Mouse (Mus musculus) layer of hippocampus, adult 18-20 months (tissue): ENCODE data around the gene Ninj1. TPM values are rescaled to one million over a fixed set of nuclear protein-coding genes. Genes with fewer than 3 reads are reported as not detected.

Experiments
- DNase-seq, 2 experiments: peaks; one replicate each; pipeline ENCODE4 v3.0.0; 2022; ENCODE audit warnings: low spot score in 2 of 2
- total RNA-seq, 2 experiments: library from RNA; stranded (reverse); gene quantifications; 2 replicates each; pipeline ENCODE4 v1.2.3; 2021

Ninj1 gene
- total RNA-seq, 2 experiments from 2014 or later: 19.5 to 19.9 TPM

DNA sequence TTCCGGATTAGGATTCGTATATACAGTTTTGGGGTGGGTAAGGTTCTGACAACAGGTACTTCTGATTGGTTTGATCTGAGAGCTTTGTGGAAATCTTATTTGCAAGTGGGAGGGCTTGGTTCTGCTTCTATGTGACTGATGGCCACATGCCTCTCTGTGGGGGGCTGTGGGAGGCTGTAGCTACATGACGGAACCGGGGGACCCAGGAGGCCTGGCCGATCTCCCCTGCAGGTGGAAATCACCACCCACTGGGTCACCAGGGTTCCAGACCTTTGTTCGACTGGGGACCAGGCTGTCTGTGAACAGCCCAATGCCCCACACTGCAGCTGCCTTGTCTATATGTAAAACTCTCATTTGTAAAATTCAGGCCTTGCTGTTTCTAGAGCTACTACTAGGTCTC is 37.4 kb downstream of the Ninj1 start:
- no peak for DNase-seq

DNA sequence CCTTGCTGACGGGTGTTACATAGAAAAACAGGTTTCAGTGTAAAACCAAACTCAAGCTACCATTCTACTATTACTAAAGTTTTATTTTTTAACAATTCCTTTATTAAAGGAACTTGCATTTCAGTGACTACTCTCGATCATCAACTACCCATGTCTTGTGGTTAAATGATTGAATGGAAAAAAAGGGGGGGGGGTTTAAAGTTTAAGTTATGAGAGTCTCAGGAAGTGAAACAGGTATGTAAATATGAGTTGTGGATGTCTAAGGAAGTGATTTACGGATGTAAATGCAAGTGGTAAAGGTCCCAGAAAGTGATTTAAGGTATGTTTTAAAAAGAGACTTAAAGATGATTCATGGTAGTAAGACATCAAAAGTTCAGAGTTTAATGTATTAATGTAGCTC is 37.9 kb downstream of the Ninj1 start:
- DNase-seq: no peak

DNA sequence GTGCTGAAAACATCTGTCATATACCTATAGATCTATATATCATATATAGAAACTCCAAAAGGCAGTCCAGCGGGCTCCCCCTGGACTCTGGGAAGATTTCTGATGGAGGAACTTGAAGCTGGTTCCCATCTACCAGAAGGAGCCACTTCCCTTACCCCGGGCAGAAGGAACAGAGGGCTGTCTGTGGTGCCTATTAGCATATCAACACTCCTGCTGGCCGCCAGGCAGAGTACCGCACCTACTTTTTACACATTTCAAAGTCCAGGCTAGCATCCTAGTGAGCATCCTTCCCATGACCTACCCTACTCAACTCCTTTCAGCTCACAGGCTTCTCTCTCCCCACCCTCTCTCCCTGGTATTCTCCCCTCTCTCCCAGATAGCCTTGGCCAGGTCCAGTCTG is 38.3 kb downstream of the Ninj1 start:
- DNase-seq: no peak

DNA sequence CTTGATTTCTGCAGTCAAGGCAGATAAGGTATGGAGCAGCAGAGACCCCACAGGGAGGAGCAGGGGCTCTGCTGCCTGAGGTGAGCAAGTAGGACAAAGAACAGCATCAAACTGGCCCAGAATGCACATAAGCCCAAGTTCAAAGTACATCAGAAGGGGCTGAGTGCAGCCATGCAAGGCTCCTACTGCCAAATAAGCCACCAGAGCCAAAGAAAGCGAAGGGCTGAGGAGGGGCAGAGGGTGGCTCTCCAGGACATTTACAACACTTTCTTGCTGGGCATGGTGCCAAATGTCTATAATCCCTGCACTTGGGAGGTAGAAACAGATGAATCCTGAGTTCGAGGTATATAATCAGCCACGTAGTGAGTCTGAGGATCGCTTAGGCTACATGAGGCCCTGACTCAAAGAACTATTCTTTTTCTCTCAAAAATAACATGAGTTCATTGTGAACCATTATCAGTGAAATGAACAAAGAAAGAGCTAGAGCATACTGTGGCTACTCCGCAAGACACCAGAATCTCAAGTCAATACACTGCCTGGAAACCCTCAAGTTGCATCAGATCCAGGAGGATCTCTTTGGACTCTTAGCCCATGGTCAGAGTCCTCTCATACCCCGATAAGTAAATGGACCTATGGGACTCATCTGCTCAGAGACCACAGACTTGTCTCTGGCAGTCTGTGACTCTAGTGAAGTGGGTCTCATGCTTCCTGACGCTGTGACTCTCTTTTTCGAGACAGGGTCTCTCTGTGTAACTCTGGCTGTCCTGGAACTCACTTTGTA is 46.7 kb downstream of the Ninj1 start:
- no peak for DNase-seq

DNA sequence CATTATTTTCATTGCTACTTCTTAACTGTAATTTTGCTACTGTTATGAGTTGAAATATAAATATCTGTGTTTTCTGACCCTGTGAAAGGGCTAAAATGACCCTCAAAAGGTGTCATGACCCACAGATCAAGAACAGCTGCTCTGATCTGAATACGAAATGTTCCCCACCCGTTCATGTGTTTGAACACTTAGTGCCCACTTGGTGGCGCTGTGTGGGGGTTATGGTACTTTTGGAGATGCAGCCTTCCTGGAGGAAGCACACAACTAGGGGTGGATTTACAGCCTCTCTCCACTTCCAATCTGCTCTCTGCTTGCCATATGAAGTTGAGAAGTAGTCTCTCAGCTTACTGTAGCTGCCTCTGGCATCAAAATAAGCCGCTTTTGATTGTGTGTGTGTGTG is 47.4 kb downstream of the Ninj1 start:
- DNase-seq: no peak

DNA sequence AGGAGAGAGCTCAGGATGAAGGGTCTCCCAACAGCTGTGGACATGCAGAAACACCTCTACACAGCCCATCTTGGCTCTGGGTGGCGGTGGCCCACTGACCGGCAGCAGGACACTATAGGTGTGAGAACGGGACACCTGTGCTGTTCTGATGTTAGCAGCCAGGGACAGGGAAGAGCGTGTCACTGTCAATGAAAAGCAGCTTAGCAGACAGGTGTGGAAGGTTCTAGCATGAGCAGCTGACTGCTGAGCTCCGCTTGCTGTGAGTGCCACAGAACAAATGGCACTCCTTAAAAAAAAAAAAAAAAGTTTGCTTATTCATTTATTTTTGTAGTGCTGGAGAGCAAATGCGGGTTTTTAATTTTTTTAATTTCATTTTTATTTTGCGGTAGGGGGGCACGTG is 50.3 kb downstream of the Ninj1 start:
- DNase-seq: no peak

DNA sequence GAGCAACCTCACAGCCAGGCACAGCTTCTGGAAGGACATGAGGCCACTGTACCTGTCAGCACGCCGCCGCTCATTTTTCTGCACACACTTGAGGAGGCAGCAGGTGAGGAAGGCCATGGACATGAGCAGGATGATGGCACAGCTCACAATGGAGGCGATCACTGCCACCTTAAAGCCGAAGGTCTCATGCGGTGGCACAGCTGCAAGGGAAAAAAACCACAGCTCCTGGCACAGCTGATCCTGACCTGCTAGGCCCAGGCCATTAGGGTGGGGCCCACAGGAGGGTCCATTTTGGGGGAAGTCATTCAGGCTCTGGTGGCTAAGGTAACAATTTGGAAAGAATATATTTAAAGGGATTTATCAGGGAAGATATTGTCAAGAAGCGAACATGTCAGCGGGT is 51.5 kb downstream of the Ninj1 start:
- no peak for DNase-seq

DNA sequence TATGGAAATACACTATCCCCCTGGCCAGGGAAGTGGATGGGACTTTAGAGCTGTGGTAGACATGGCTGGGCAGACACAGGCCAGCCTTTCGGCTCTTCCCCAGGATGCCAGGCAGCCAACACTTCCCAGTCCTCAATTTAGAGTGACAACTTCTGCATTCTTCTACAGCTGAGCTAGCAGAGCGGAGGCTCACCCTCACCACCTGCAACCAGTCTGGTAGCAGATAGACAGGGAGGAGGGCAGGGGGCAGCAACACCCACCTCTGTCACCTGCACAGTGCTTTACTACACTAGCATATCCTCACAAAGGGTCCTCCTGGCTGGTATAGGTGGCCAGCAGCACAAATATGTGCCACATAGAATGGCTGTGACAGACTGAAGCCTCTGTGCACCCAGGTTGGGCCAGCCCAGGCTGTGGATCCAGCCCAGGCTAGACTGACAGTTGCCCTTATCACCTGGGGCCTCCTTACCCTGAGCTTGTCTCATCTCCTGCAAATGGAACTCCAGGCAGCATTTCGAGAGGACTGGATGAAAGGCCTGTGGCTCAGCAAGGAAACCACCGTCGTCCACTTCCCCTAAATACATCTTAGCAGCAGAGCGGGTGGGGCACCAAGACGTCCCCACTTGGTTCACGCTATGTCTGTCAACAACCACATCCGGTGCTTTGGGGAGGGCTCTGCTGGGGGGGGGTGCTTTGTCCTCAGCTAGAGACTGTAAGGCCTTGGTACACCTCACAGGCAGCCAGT is 55.2 kb downstream of the Ninj1 start:
- no peak for DNase-seq

DNA sequence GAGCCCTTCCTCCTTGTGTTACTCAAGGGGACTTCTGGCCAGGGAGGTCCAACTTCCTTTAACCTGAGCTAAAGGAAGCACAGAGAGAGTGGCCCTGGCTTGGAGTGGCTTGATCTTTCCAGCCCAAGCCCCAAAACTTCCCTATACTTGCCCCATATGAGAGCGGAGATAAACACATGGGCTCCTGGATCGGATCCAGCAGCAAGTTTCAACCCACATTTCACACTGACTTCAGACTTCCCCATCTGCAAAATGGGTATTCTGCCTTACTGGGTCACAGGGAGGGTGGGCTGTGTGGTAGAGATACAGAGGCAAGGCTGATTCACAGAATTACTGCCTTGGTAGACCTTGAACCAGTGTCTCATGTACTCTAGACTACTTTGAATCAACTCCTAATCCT is 56.2 kb downstream of the Ninj1 start:
- DNase-seq: no peak

DNA sequence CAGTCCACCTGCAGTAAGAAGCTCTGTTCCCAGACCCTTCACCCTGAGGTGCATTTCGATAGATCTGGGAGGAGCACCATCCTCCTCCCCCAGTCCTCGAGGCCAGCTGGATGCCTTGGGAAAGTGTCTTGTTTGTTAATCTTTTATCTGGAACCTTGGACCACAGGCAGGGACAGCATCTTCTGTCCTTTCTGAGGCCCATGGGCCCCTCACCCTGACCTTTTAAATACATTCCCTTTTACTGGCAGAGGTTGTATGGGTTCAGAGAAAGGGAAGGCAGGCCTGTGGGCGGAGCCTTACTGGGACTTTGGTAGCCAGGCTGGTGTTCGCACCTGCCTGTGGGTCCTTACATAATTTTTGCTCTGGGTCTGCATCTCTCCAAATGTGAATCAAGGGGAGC is 58.0 kb downstream of the Ninj1 start:
- DNase-seq: no peak

Other genes starting within 250 kb of the Ninj1 start
- 100 to 1,000 TPM; 112 to 113 TPM for gene Fam120a, start 219.5 kb upstream of the Ninj1 start, total RNA-seq
- gene Wnk2, start 39.5 kb upstream of the Ninj1 start, total RNA-seq: 100 to 1,000 TPM; 100 to 103 TPM
- gene Card19, start 28.6 kb downstream of the Ninj1 start, total RNA-seq: 10 to 100 TPM; 11.8 to 13.0 TPM
- 1 to 10 TPM; 1.9 to 2.2 TPM for gene Susd3, start 61.2 kb downstream of the Ninj1 start, total RNA-seq
- gene Fgd3, start 132.8 kb downstream of the Ninj1 start, total RNA-seq: 1 to 10 TPM; 6.1 to 6.5 TPM
- gene Bicd2, start 154.1 kb downstream of the Ninj1 start, total RNA-seq: 10 to 100 TPM; 53.4 to 54.2 TPM
- 10 to 100 TPM; 33.5 to 37.1 TPM for gene Ippk, start 233.8 kb downstream of the Ninj1 start, total RNA-seq